Mouse (Mus musculus): Measurements from ENCODE around the gene Cdh4.

DNA sequence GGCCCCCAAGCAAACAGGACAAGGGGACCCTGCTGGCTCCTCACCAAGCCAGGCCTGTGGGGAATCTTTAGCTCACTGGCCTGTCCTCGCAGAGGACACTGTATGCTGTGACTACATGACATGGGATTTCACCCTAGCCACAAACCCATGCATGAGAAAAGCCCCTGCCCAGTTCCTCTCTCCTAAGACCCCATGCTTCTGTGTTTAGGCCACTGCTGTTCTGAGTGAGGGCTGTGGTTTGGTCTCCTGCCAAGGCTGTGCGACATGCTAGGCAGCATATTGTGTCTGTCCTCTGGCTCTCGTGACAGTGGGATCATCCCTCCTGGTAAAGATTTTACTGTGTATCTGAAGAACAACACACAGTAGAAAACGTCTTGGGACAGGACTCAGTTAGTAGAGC is 207.1 kb downstream of the Cdh4 start:
- TF ChIP-seq CTCF (conservative IDR thresholded peaks at IDR 0.05; ENCODE audit: low read length), result no peak
- TF ChIP-seq POU5F1 (IDR thresholded peaks at IDR 0.05; ENCODE audit: borderline replicate concordance, low read length), result no peak
- no peak for TF ChIP-seq NANOG (IDR thresholded peaks at IDR 0.05; ENCODE audit: borderline replicate concordance, low read length)

All from E14TG2a.4 (cell line).